Mouse (Mus musculus) ovary, postnatal 36 days (tissue): ENCODE measurements around the gene Supv3l1.
A peak's percentile ranks its signal among the peaks of the same experiment; 100 is the strongest.
"Not testable (repeated sequence)": the region's sequence is repeated elsewhere in the genome, so short reads cannot be mapped to it uniquely, and the experiment has no call there.

Experiments used
- DNase-seq: peaks from one replicate; pipeline ENCODE4 v3.0.0; 2022; ENCODE audit warnings: low spot score, mixed read lengths

Supv3l1 gene

DNA sequence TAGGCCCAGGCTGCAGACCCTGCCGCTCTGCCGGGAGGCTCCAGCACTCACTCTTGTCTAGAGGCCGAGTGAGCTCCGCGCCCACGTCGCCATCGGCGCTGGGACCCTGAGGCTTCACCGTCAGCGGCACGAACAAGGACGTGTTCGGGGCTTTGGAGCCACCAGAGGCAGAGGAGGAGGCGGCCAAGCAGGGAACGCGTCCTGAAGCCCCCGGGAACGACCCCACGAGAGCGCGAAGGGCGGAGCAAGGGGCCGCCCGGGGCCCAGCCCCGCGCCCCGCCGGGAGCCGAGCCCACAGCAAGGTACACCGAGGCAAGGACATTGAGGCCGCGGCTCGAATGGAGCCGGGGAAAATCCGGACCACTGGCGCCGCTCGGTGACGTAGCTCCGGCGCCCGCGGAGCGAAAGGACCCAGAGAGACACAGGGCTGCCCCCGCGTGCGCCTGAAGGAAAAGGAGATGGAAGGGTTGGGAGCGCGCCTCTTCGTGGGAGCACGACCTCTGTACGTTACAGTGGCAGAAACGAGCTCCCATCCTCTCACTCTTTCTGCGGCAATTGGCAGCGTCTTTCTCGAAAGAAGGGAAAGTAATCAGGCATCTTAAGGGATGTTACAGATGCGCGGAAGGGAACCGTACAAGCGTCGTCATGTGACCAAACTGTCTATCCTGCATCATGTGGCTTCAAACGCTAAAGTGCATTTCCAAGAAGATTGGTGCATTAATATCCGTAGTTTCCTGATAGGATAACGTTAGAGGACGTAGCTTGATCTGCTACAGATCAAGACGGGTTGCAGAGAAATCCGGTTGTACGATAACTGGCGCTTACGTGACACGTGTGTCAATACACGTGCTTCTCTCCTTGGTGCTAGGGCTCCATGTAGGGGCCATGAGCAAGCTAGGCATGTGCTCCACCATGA is at the start of gene Supv3l1, which contains the start of gene 4930507D05Rik:
TSS of gene Supv3l1 (minus strand) at position 375 of the 916 bp plus-strand sequence.
TSS of gene 4930507D05Rik (plus strand) at position 126 of the 916 bp plus-strand sequence.
- DNase-seq = peak; percentile 90

DNA sequence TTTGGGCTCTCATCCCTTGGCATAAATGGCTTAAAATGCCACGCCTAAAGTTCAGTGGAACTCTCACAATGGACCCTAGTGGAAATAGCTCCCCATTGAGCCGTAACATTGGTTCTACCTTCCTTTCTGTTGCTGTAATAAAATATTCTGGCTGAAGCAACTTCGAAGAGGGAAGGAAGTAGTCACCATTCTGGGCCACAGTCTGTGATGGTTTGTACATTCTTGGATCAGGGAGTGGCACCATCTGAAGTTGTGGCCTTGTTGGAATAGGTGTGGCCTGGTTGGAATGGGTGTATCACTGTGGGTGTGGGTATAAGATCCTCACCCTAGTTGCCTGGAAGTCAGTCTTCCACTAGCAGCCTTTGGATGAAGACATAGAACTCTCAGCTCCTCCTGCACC is 42.1 kb upstream of the Supv3l1 start:
- DNase-seq = not testable (repeated sequence)

DNA sequence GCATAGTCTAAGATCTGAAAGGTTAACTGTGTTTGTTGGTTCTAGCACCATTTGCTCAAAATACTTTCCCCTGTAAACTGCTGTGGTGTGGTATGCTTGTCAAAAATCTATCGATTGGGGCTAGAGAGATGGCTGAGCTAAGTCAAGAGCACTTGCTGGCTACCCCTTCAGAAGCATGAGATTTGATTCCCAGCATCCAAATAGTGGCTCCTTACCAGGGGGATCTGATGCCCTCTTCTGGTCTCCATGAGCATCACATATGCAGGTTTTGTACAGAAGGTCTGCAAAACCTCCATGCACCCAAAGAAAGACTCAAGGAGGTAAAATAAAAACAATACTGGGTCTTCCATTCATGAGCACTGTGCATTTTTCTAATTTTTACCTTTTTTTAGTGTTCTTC is 38.7 kb upstream of the Supv3l1 start:
- no peak for DNase-seq

DNA sequence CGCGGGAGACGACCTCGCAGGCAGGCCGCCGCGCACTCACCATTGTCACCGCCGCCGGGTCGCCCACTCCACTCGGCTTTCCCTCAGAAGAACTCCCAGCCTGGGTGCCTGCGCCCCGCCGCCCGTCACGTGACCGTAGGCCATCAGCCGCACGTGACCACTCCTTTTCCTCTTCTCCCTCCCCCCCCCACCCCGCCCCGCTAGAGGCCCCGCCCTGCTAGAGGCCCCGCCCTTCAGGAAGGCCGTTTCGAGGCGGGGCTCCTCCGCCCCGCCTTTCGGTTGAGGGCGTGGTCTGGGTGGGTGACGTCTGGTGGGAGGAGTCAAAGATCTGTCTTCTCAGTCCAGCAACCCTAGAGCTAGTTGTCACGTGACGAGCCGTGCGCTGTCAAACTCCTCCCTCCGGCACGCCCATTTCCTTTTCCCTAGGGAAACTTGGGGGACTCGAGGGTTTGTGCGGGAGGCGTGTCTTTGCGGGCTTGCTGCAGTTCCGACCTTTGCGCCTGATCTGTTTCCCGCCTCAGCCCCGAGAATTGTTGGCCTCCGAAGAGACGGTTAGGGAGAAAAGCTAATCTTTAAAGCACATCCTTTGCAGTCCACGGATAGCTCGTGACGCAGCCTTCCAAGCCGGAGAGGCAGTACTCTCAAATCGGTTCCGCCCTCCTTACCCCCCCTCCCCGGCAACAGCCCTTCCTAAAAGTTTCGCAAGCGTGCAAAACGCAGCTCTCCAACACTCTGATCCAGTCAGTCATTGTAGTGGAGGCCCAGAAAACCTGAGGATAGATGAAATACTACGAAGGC is 37.3 kb upstream of the Supv3l1 start, which contains the start of gene Vps26a:
TSS of gene Vps26a (minus strand) at position 188 of the 798 bp plus-strand sequence.
- DNase-seq = peak; percentile 99

DNA sequence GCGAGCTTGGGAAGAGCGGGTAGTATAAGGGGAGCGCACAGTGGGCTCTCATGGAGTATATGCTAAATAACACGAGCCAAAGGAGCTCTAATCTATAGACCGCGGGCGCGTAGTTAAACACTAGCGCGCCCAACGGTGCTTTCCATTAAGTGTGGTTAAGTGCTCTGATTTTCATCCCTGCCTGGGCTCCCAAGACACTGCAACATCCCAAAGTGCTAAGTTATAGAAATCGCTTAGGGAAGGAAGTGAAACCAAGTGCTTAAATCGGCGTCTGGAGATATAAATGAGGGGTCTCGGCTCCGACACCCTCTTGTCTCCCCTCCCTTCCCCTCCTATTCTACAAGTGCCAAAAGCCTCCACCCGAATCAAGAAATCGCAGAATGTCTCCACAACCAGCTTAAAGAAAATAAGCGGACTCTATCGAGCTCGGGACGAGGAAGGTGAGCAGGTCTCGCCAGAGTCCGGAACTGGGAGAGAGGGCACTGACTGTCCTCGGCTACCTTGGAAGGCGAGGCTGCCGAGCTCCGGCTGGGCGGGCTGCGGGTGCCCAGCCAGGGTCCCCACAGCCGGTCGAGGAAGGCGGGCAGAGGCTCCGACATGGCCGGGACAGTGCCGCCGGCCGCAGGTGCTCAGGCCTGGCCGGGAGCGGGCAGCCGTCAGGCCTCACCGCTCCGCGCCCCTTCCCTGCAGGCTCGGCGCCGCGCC is 36.5 kb upstream of the Supv3l1 start:
- DNase-seq = no peak

DNA sequence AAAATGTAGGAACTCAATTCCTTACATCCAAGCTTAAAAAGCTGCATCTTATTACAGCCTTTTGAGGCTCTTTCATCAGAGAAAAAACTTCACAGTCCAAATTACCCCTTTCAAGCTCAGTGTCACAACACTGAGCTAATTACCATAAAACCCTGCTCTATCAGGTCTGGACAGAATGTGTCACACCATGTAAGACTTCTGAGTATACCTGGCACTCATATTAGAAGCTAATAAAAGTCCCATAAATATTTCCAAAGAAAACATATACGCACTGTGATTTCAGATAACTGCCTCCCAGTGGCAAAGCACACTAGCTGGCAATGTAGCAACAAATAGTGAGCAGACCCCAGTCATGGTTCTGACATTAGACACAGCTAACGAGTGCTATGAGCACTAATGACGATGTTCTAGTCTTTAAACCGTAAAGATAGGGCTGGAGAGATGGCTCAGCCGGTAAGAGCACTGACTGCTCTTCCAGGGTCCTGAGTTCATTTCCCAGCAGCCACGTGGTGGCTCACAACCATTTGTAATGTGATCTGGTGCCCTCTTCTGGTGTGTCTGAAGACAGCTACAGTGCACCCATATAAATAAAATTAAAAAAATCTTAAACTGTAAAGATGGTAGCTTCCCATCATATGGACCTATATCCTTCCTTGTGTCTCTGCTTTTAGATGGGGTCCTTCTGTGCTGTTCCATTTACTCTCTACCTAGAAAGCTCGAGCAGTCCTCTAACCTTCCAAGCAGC is 31.7 kb upstream of the Supv3l1 start:
- DNase-seq = no peak

DNA sequence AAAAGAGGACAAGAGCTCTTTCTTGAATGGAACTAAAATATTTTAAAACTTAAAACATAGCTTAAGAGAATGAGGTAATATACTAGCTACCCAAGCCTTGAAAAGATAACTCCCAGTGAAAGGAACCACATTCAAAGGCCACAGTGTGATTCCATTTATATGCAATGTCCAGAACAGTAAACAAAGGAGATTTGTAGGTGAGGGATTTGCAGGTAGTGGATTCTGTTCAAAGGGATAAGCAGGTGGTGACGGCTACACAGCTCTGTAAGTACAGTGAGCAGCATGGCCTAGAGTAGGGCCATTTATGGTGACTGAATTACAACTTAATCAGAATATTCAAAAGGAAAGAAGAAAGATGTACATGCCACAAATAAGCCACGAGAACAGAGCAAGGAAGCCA is 27.4 kb upstream of the Supv3l1 start:
- DNase-seq = no peak

DNA sequence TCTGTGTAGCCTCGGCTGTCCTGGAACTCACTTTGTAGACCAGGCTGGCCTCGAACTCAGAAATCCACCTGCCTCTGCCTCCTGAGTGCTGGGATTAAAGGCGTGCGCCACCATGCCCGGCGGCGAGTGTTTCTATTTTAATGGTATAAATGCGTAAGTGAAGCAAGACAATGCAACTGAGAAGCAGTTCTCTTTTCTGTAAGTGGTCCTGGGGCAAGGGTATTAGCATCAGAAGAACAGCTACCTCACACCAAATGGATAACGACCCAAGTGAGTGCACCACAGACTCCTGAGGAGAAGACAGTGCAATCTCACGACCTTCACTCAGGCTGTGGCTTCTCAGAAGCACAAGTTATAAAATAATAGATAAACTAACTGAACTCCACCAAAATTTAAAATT is 25.4 kb upstream of the Supv3l1 start:
- DNase-seq = no peak

DNA sequence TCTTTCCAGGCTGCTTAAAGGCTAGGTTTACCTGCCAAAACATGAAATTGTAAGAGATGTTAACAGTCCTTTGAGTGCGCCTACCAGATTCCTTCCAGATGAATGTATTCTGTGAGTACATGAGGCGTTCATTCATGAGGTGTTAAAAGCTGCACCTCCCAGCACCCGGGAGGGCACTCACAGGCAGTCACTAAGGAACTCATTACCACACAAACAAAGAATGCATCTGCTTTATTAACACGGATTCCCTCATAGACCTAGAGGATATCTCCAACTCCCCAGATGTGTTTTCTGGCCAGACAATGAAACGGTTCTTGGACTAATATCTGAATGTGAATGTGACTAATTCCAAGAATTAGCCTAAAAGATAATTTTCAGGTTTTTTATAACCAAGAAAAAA is 21.6 kb upstream of the Supv3l1 start:
- no peak for DNase-seq

DNA sequence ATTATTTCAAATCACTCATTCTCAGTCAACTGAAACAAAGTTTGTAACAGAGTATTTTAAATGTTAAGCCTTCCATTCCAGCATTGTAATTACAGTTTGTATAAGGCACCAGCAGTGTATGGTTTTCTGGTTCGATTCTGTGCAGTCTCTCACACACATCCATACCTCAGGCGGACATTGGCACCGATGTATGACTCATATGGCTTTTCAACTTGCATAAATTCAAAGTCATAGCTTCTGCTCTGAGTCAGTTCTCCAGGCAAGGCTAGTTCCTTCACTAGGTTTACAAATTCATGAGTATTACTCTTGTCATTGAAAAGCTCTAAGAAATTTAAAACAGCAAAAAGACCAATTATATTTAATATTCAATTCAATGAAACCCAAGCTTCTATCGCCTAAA is 20.2 kb upstream of the Supv3l1 start:
- no peak for DNase-seq

DNA sequence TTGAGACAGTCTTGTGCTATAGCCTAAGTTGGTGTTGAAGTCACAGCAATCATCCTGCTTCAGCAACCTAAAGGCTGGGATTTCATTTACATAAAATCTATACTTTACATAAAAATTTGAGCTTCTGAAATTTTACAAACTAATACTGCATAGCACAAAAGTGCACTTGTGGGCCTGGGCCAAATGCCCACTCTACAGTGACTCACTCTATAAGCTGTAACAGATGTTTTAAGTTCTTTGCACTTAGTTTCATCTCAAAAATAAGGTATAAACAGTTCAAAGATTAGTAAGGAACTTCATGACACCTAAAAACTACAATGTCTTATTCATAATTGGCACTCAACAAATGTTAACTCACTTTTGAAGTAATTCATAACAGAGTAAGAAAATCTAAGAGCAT is 11.8 kb upstream of the Supv3l1 start:
- no peak for DNase-seq

DNA sequence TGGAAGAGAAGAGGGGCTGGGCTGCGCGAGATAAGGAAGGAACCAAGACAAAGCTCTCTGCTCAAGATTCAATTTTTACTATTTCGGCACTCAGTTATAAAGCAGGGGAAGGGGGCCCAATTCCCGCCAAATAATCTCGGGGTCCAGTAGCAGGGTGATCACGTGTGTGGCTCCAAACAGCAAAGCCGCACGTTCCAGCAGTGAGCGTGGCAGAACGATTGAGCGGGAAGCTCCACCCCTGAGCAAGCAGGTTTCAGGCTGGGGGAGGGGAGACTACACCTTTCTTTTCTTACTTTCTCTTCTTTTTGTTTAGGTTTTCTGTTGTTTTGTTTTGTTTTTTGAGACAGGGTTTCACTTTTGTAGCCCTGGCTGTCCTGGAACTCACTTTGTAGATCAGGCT is 2.5 kb upstream of the Supv3l1 start:
- not testable (repeated sequence) for DNase-seq

DNA sequence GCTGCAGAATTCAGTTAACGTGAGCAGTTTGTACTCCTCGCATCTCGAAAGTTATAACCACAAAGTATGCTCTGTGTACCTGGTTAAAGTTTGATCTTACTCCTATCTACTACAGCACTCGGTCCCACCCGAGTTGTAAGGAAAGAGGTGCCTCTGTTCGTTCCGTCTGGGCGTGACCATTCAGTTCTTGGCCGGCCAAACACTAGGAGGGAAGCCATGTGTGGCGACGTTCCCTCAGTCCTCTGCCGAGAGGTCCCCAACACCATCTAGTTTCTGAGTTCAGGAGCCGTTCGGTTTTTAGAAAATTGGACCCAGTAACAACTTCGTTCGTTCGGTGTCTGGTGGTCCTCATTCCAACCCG is 722 bp upstream of the Supv3l1 start:
- DNase-seq = no peak

DNA sequence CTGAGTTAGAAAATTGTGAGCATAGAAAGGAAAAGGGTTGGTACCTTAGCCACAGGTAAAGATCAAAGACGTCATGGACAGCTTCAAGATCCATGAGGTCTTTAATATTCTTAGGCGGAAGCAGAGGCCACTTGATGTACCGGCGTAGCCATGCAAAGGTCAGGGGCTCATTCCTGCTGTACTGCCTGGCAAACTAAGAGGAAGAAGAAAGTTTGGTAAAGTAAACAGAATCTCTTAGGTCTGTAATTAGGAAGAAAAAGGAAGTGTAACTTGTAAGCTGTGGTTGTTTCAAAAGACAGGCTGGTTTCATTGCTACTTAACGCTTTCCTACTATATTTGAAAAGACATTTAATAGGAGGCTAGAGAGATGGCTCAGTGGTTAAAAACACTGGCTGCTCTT is 19.1 kb downstream of the Supv3l1 start:
- DNase-seq = no peak

DNA sequence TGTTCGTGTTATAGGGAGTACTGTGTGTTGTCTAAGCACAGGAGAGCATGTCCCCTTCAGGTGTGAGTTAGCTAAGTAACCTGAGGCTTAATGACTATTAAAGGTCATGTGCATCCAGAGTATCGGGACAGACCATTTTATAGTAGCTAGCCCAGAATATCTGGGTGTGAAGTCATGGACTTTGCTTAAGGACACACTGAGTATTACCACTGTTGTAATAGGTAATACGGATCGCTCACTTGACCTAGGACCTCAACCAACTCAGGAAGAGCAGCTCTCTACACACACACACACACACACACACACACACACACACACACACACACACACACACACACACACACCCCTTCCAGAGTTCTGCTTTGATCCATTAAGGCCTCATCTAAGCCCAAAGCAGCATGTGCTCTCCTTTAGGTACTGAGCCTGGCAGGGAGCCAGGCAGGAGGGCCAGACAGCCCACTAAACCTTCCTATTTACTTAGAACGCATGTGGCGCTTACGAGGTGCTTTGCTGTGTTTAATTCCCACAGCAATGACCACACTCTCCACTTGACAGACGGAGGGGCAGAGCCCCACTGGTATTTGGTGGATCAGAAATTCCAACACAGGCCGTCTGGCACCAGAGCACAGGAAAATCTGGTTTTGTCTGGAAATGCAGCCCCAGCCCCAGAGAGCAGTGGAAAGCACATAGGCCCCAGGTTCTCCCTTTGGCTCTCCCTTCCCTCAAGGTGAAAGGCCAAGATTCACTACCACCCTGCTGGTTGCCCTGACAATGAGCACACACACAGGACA is 24.3 kb downstream of the Supv3l1 start:
- no peak for DNase-seq

DNA sequence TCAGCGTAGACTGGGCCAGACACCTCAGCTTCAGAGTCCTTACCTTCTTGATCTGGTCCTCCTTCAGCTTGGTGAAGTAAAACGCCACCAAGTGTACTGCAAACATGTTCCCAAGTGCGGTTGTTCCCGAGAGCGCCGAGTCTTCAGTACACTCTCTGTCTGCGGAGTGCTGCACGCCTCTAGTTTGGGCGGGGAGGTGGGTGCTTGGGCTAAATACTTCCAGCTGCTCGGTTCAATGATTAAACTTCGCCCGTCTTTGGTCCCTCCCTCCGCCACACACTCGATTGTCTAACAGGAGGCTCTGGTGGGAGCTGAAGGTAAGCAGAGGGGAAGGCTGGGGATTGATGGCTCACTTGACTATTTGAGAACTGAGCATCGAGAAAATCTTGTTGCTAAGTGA is 27.3 kb downstream of the Supv3l1 start, which contains the start of gene Hkdc1:
TSS of gene Hkdc1 (minus strand) at position 237 of the 400 bp plus-strand sequence.
- no peak for DNase-seq

DNA sequence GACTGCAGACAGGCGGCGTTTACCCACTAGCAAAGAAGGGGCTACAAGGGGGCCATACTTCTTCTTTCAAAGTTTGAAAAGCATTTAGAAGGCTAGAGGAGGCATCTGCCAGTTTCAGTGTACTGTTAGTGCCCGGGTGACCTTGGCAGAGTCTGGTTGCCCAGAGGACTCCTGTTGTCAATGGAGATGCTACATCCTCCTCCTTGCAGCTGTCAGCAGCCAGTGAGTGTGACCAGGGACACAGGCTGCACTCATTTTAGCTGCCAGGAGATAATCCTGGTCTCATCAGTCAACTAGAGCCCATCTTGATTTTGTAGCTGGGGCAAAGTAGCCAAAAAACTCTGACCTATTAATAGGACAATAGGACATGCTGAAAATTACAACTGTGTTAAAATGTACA is 28.4 kb downstream of the Supv3l1 start:
- DNase-seq = no peak

DNA sequence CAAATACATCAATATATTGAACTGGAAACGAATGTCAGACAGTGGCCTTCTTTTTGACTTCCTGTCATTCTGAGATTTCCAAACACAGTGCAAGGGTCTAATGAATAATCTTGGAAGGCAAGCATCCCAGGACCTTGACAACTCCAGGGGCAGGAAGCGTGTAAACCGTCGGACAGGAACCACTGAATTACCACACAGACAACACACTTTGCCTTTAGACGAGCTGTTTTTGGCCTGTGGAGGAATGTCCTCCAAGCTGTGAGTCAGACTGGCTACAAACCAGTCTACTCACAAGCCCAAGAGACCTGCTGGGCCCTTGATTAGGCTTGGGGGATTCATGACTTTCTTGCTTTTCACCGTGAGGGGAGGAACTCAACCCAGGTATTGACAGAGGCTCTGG is 29.1 kb downstream of the Supv3l1 start:
- DNase-seq = no peak

DNA sequence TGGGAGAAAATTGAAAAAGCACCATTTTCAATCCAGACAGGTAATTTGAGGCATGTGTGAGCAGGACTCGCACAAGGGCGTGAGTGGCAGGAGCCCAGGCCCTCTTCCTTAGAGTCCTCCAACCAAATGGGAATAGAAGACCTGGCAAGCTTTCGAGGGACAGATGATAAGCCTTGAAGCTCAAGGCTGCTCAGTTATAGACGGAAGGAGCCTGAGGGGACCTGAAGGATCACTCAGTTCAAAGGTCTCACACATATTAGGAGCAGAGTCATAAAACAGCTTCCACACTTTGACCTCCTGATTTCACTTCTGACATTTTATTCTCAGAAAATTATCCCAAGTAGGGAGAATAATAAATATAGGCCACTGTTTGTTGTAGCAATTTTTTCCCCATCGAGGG is 30.1 kb downstream of the Supv3l1 start:
- DNase-seq = no peak

DNA sequence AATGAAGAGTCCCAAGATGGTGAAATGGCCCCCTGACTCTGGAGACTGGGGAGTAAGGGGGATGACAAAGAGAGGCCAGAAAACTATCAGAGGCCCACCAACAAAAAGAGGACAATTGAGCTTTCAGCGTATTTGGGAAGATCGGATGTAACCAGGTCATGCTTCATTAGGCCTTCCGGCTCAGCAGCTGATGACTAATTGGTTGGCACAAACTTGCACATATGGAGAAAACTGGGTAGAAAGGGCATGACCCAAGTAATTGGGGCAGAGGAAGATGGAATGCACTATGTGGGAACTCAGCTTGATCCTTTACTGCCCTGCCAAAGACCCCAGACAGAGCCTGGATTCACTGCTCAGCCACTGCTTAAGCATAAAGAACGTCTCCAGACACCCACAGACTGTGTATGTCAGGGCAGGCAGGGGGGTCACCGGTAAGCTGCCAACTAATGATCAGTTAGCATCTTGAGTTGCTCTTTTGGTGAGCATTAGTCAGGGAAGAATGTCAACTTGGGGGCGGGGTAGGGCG is 30.6 kb downstream of the Supv3l1 start:
- no peak for DNase-seq

DNA sequence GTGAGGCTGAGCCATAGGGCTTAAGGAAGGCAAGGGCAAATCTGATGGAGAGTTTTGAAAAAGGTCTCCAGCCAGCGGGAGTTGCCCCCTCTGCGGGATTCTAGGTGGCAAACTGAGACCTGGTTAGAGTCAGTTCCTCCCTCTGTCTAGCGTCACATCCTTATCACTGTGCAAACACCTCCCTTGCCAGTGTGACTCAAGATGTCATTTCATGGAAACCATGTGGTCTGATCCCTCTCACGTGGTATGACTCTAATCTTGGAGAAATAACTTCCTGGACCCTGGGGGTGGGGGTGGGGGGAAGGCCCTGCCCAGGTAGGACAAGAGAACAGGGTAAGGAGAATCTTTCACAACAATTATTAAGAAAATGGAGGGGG is 35.9 kb downstream of the Supv3l1 start:
- no peak for DNase-seq
